Mouse (Mus musculus): ENCODE data around the gene Olfr800. TPM values are rescaled to one million over a fixed set of nuclear protein-coding genes. Genes with fewer than 3 reads are reported as not detected.

Gene Olfr800
- total RNA-seq (2022): not detected

GRCm38 (mm10) chr10:129657394-129657793 lies at the start of gene Olfr800:
Gene Olfr800 (plus strand): TSS chr10:129657694.
- no peak for DNase-seq (ENCODE audit: low spot score in 2 of 2)

GRCm38 (mm10) chr10:129612470-129612869 lies 45.0 kb upstream of the Olfr800 start, which contains the start of gene Olfr796:
Gene Olfr796 (minus strand): TSS chr10:129612570.
- no peak for DNase-seq (ENCODE audit: low spot score in 2 of 2)

- DNase-seq (ENCODE audit: low spot score in 2 of 2): no peak
Measured at GRCm38 (mm10) chr10:129621724-129622123, 35.8 kb upstream of the Olfr800 start.

GRCm38 (mm10) chr10:129623251-129623650 lies 34.2 kb upstream of the Olfr800 start:
- DNase-seq (ENCODE audit: low spot score in 2 of 2): no peak

- no peak for DNase-seq (ENCODE audit: low spot score in 2 of 2)
Measured at GRCm38 (mm10) chr10:129627834-129628233, 29.7 kb upstream of the Olfr800 start, which contains the start of gene Olfr798. Gene Olfr798 (minus strand): TSS chr10:129627934.

GRCm38 (mm10) chr10:129637184-129637583 lies 20.3 kb upstream of the Olfr800 start, which contains the start of gene Olfr799:
Gene Olfr799 (plus strand): TSS chr10:129637484.
- no peak for DNase-seq (ENCODE audit: low spot score in 2 of 2)

GRCm38 (mm10) chr10:129651763-129652162 lies 5.7 kb upstream of the Olfr800 start:
- DNase-seq (ENCODE audit: low spot score in 2 of 2): no peak

- no peak for DNase-seq (ENCODE audit: low spot score in 2 of 2)
Measured at GRCm38 (mm10) chr10:129673765-129674164, 16.3 kb downstream of the Olfr800 start, which contains the start of gene Olfr801. Gene Olfr801 (minus strand): TSS chr10:129673865.

GRCm38 (mm10) chr10:129688069-129688468 lies 30.6 kb downstream of the Olfr800 start, which contains the start of gene Olfr802:
Gene Olfr802 (minus strand): TSS chr10:129688169.
- no peak for DNase-seq (ENCODE audit: low spot score in 2 of 2)

GRCm38 (mm10) chr10:129694186-129694585 lies 36.7 kb downstream of the Olfr800 start, which contains the start of gene Olfr803:
Gene Olfr803 (minus strand): TSS chr10:129694286.
- no peak for DNase-seq (ENCODE audit: low spot score in 2 of 2)

GRCm38 (mm10) chr10:129702910-129703309 lies 45.4 kb downstream of the Olfr800 start, which contains the start of gene Olfr804:
Gene Olfr804 (plus strand): TSS chr10:129703210.
- no peak for DNase-seq (ENCODE audit: low spot score in 2 of 2)

Other genes with a start within 250 kb of the Olfr800 start
- gene Olfr786, start 230.4 kb upstream of the Olfr800 start, total RNA-seq (2022): not detected
- not detected for gene Olfr787, start 195.8 kb upstream of the Olfr800 start, total RNA-seq (2022)
- gene Olfr788, start 186.7 kb upstream of the Olfr800 start, total RNA-seq (2022): not detected
- not detected for gene Olfr789, start 172.9 kb upstream of the Olfr800 start, total RNA-seq (2022)
- gene Olfr790, start 159.2 kb upstream of the Olfr800 start, total RNA-seq (2022): not detected
- gene Olfr791, start 135.9 kb upstream of the Olfr800 start, total RNA-seq (2022): not detected
- gene Olfr792, start 118.5 kb upstream of the Olfr800 start, total RNA-seq (2022): not detected
- gene Olfr794, start 90.0 kb upstream of the Olfr800 start, total RNA-seq (2022): not detected
- gene Olfr796, start 45.1 kb upstream of the Olfr800 start, total RNA-seq (2022): not detected
- not detected for gene Olfr798, start 29.8 kb upstream of the Olfr800 start, total RNA-seq (2022)
- not detected for gene Olfr799, start 20.2 kb upstream of the Olfr800 start, total RNA-seq (2022)
- gene Olfr801, start 16.2 kb downstream of the Olfr800 start, total RNA-seq (2022): not detected
- gene Olfr802, start 30.5 kb downstream of the Olfr800 start, total RNA-seq (2022): not detected
- not detected for gene Olfr803, start 36.6 kb downstream of the Olfr800 start, total RNA-seq (2022)
- gene Olfr804, start 45.5 kb downstream of the Olfr800 start, total RNA-seq (2022): not detected
- gene Olfr805, start 71.7 kb downstream of the Olfr800 start, total RNA-seq (2022): not detected
- not detected for gene Olfr806, start 84.2 kb downstream of the Olfr800 start, total RNA-seq (2022)
- not detected for gene Olfr807, start 100.1 kb downstream of the Olfr800 start, total RNA-seq (2022)
- not detected for gene Olfr808, start 107.8 kb downstream of the Olfr800 start, total RNA-seq (2022)
- not detected for gene Olfr809, start 116.9 kb downstream of the Olfr800 start, total RNA-seq (2022)
- gene Olfr810, start 137.2 kb downstream of the Olfr800 start, total RNA-seq (2022): not detected
- not detected for gene Olfr811, start 146.7 kb downstream of the Olfr800 start, total RNA-seq (2022)
- not detected for gene Olfr812, start 188.4 kb downstream of the Olfr800 start, total RNA-seq (2022)
- gene Olfr813, start 197.7 kb downstream of the Olfr800 start, total RNA-seq (2022): not detected
- gene Olfr814, start 222.2 kb downstream of the Olfr800 start, total RNA-seq (2022): not detected
- not detected for gene Olfr815, start 248.2 kb downstream of the Olfr800 start, total RNA-seq (2022)